Mouse (Mus musculus) lung, embryonic 14.5 days (tissue): Measurements from ENCODE around the gene B4galnt2. TPM values are rescaled to one million over a fixed set of nuclear protein-coding genes. Genes with fewer than 3 reads are reported as not detected.
A peak's percentile ranks its signal among the peaks of the same experiment; 100 is the strongest.

ENCODE experiments used
- ATAC-seq: fragments of 200-750 bp; cut with Nextera tagmentation; 2 replicates; pipeline ENCODE4 v1.8.0; 2017; ENCODE audit warnings: mild to moderate bottlenecking, moderate TSS enrichment, moderate library complexity; ENCODE audit not compliant: insufficient read depth
- DNase-seq: peaks from one replicate; pipeline ENCODE4 v3.0.0-alpha.2; 2015
- H3K27ac ChIP-seq: fragments of 300-500 bp; sonication (generic); 2 replicates; pipeline ENCODE4 v1.5.1; 2014; ENCODE audit warnings: low read depth, mild to moderate bottlenecking, moderate library complexity
- H3K27me3 ChIP-seq: fragments of 300-500 bp; sonication (generic); 2 replicates; pipeline ENCODE4 v1.6.1; 2014; ENCODE audit warnings: low read length, control low read depth; ENCODE audit not compliant: insufficient read depth
- H3K36me3 ChIP-seq: fragments of 300-500 bp; sonication (generic); 2 replicates; pipeline ENCODE4 v1.6.1; 2014; ENCODE audit warnings: control low read depth; ENCODE audit not compliant: insufficient read depth
- H3K4me1 ChIP-seq: fragments of 300-500 bp; sonication (generic); 2 replicates; pipeline ENCODE4 v1.6.1; 2014; ENCODE audit warnings: antibody characterized with exemption, control low read depth; ENCODE audit not compliant: insufficient read depth
- H3K4me2 ChIP-seq: fragments of 300-500 bp; sonication (generic); 2 replicates; pipeline ENCODE4 v1.6.1; 2014; ENCODE audit warnings: mild to moderate bottlenecking
- H3K4me3 ChIP-seq: fragments of 300-500 bp; sonication (generic); 2 replicates; pipeline ENCODE4 v1.5.1; 2014; ENCODE audit warnings: low read depth, low read length
- H3K9ac ChIP-seq: fragments of 300-500 bp; sonication (generic); 2 replicates; pipeline ENCODE4 v1.6.1; 2014
- H3K9me3 ChIP-seq: fragments of 300-500 bp; sonication (generic); 2 replicates; pipeline ENCODE4 v1.6.1; 2016; ENCODE audit warnings: low read depth, low read length, control low read depth
- CTCF ChIP-seq: IDR thresholded peaks from 2 replicates; pipeline ENCODE4 v1.5.1; 2016; ENCODE audit warnings: antibody characterized with exemption, low read depth
- WGBS: fragments of 180-500 bp; shearing (Covaris S2); extraction: QIAGEN DNeasy Blood & Tissue Kit; methylation state at CpG from one replicate; pipeline ENCODE4 v1.1.7; 2014; 5-methylcytosine and 5-hydroxymethylcytosine counted together
- polyA plus RNA-seq: library from polyadenylated mRNA; unstranded; fragments of >200 nt; fragmentation: Nextera tagmentation; extraction: Ambion mirVana; gene quantifications from 2 replicates; pipeline ENCODE4 v1.2.1, GENCODE M21; 2014

The B4galnt2 gene
- polyA plus RNA-seq, 1 experiment from 2014 or later: 0.11 TPM

- H3K4me3 ChIP-seq: peak overlapping the region; percentile 31
- H3K9me3 ChIP-seq: no peaks in the 10 kb centered on the region
- DNase-seq: peak; percentile 30
- 2% methylated on average over 80 of the region's 80 CpGs for WGBS
- peaks cover 82% of the 10 kb centered on the region for H3K27me3 ChIP-seq
- peak overlapping the region; percentile 34 for H3K9ac ChIP-seq
- H3K4me2 ChIP-seq: peak overlapping the region; percentile 56
- ATAC-seq: no peak
- H3K36me3 ChIP-seq: no peaks in the 10 kb centered on the region
- no peak for TF ChIP-seq CTCF
- H3K4me1 ChIP-seq: peaks cover 8% of the 10 kb centered on the region
- no peak overlapping the region for H3K27ac ChIP-seq
These were observed 84.0 kb downstream of the B4galnt2 start for GRCm38 (mm10) chr11:95830411-95831275.

GRCm38 (mm10) chr11:95829526-95830050, 85.1 kb downstream of the B4galnt2 start:
- H3K4me2 ChIP-seq: no peak overlapping the region
- peaks cover 4% of the 10 kb centered on the region for H3K4me1 ChIP-seq
- ATAC-seq (no peak), DNase-seq (no peak)
- 34% methylated on average over 4 of the region's 4 CpGs for WGBS
- H3K36me3 ChIP-seq: no peaks in the 10 kb centered on the region
- no peaks in the 10 kb centered on the region for H3K9me3 ChIP-seq
- no peak overlapping the region for H3K4me3 ChIP-seq
- peaks cover 90% of the 10 kb centered on the region for H3K27me3 ChIP-seq
- no peak overlapping the region for H3K9ac ChIP-seq
- no peak for TF ChIP-seq CTCF
- H3K27ac ChIP-seq: no peak overlapping the region

DNA sequence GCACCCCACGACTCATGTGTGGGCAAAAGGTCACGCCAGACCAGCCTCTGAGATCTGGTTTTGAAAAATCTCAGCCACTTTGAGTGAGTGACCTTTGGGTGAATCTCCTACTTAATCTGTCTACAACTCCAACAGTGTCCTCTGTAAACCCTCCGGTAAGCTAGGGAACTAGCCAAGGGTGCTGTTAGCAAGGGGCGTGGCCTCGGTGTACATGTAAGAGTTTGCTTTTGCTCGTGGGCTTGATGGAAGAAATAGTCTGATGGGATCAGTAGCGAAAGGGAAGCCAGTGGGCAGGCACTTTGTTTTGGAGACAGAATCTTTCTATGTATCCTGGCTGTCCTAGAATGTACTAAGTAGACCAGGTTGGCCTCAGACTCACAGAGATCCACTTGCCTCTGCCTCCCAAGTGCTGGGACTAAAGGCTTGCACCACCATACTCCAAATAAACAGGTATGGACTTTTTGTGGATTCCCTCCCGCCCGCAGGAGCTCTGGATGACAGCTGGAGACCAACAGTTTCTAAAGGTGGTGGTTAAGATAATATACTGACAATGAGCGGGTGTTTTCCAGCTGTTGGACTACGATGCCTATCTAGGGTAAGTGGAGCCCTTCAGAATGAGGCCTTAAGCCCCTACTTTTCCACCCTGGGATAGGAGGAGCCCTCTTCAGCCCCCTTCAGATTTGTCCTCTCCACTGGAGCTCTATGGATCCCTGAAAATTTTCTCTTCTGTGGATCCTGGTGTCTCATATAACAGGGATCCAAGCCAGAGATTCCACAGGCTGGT, 86.3 kb downstream of the B4galnt2 start:
- H3K4me1 ChIP-seq: no peaks in the 10 kb centered on the region
- DNase-seq (no peak), ATAC-seq (no peak)
- TF ChIP-seq CTCF: no peak
- H3K4me2 ChIP-seq: no peak overlapping the region
- no peak overlapping the region for H3K4me3 ChIP-seq
- H3K27me3 ChIP-seq: peaks cover 79% of the 10 kb centered on the region
- WGBS: 61% methylated on average over 11 of the region's 11 CpGs
- no peak overlapping the region for H3K27ac ChIP-seq
- H3K9me3 ChIP-seq: no peaks in the 10 kb centered on the region
- H3K9ac ChIP-seq: no peak overlapping the region
- no peaks in the 10 kb centered on the region for H3K36me3 ChIP-seq

DNA sequence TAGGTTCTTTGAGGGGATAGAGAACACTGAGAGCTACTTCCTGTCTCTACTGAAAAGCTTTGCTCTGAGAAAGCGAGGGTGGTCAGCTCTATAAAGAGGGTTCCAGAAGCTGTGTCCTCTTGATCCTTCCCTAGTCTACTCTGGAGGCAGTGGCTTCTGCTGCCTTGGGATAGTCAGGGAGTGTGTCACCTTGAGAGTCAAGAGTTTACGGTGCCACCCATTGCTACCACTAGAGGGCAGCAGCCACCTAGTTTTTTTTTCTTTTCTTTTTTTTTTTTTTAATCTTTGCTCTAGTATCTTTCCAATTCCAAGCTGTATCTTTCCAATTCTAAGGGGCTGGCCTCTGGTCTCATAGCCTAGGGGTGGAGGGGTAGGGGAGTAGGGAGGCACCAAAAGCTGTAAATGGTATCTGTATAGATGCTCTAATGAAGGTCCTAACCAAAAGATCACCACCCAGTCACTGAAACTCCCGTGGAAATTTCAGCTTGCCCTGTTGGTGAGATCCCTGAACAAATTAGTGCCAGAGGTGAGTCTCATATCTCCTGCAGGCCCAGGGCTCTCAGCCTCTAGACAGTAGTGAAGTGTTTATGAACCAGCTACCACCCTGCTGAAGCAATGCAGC, 87.1 kb downstream of the B4galnt2 start:
- DNase-seq (peak; percentile 91), ATAC-seq (no peak)
- Histone ChIP-seq H3K4me1 (no peaks in the 10 kb centered on the region), H3K4me3 (no peak overlapping the region), H3K4me2 (no peak overlapping the region), H3K9me3 (no peaks in the 10 kb centered on the region), H3K36me3 (no peaks in the 10 kb centered on the region), H3K27me3 (peaks cover 71% of the 10 kb centered on the region), H3K27ac (no peak overlapping the region), H3K9ac (no peak overlapping the region)
- WGBS: 15% methylated on average over 3 of the region's 3 CpGs
- peak; percentile 85 for TF ChIP-seq CTCF

- DNase-seq (no peak), ATAC-seq (no peak)
- WGBS: 25% methylated on average over 3 of the region's 3 CpGs
- Histone ChIP-seq H3K4me2 (no peak overlapping the region), H3K9ac (no peak overlapping the region), H3K4me1 (no peaks in the 10 kb centered on the region), H3K36me3 (no peaks in the 10 kb centered on the region), H3K4me3 (no peak overlapping the region), H3K27me3 (peaks cover 71% of the 10 kb centered on the region), H3K9me3 (no peaks in the 10 kb centered on the region), H3K27ac (no peak overlapping the region)
- TF ChIP-seq CTCF: no peak
These were observed 87.6 kb downstream of the B4galnt2 start for GRCm38 (mm10) chr11:95827168-95827447.

GRCm38 (mm10) chr11:95826317-95827167, 88.1 kb downstream of the B4galnt2 start:
- WGBS: 43% methylated on average over 6 of the region's 6 CpGs
- Histone ChIP-seq H3K4me1 (no peaks in the 10 kb centered on the region), H3K9ac (no peak overlapping the region), H3K36me3 (no peaks in the 10 kb centered on the region), H3K4me2 (no peak overlapping the region), H3K4me3 (no peak overlapping the region), H3K27ac (no peak overlapping the region), H3K27me3 (peaks cover 66% of the 10 kb centered on the region), H3K9me3 (no peaks in the 10 kb centered on the region)
- ATAC-seq: no peak
- no peak for DNase-seq
- no peak for TF ChIP-seq CTCF
